Mouse (Mus musculus) frontal cortex, adult 2 months (tissue): ENCODE results near the gene Tsga10ip. TPM values are rescaled to one million over a fixed set of nuclear protein-coding genes. Genes with fewer than 3 reads are reported as not detected.
A peak's percentile ranks its signal among the peaks of the same experiment; 100 is the strongest.
"Not testable (repeated sequence)": the region's sequence is repeated elsewhere in the genome, so short reads cannot be mapped to it uniquely, and the experiment has no call there.

Experiments
- DNase-seq, 2 experiments: peaks; one replicate each; pipeline ENCODE4 v3.0.0; 2022; ENCODE audit warnings: low spot score in 1 of 2; ENCODE audit errors: extremely low spot score in 1 of 2
- polyA plus RNA-seq: library from polyadenylated mRNA; depleted of rRNA; stranded (reverse); fragments of >200 nt; gene quantifications from 2 replicates; pipeline ENCODE4 v1.2.3, GENCODE M21; 2012

Gene Tsga10ip
- polyA plus RNA-seq, 1 experiment, result not detected

DNA sequence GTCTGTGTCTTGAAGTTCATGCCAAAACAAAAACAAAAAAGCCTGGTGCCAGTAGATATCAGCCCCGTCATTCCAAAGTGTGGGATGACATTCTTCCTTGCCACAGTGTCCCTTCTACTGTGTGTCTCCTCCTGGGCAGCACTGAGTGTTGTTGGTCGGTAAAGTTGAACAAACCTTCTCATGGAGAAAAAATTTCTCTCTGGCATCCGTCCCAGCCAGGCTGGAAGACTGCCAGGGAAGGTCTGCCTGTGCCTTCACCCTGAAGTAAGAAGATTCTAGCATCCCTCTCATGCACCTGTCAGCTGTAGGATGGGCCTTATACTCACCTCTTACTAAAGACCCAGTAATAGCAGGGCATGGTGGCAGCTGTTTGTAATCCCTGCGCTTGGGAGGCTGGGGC is 9.4 kb downstream of the Tsga10ip start:
- no peak for DNase-seq

DNA sequence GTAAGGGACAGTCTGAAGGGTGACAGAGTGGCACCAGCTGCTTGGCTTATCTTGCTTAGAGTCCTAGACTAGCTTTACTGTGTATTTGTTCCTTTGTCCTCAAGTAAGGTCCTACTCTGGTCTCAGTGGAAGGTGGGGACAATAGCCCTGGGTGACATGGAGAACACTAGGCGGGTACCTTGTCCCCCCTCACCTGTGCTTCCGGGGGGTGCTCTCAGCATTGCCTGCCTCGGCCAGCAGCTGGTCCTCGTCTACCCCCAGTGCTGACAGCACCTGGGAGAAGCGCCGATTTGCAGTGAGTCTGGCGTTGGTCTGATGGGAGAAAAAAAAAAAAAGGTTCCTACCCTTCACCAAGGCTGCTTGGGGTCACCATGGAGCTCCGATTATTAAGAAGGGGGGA is 11.9 kb downstream of the Tsga10ip start:
- DNase-seq, result no peak

DNA sequence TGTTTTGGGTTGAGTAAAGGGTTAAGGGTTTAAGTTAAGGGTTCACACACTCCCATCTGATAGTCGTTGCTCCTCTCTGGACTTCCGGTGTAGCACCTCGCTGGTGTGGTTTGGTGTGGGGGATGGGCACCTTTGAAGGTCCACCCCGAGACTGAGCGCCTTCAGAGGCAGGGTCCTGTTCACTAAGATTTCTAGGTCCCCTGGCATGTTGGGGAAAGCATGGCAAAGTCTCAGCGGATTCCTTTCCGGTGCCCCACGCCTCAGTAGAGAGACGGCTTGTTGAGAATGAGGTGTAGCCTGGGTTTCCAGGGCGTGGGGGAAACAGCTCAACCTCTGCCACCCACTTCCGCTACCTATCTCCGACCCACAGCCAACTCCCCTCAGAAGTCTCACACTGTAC is 12.7 kb downstream of the Tsga10ip start:
- no peak for DNase-seq

- peak; percentile 95 to 97 for DNase-seq
Measured at GRCm38 (mm10) chr19:5388588-5389242, 13.6 kb downstream of the Tsga10ip start, which contains the start of gene Sart1. Gene Sart1, minus strand, starts transcription at chr19:5388703.

- no peak for DNase-seq
Measured at GRCm38 (mm10) chr19:5388011-5388441, 14.3 kb downstream of the Tsga10ip start.

DNA sequence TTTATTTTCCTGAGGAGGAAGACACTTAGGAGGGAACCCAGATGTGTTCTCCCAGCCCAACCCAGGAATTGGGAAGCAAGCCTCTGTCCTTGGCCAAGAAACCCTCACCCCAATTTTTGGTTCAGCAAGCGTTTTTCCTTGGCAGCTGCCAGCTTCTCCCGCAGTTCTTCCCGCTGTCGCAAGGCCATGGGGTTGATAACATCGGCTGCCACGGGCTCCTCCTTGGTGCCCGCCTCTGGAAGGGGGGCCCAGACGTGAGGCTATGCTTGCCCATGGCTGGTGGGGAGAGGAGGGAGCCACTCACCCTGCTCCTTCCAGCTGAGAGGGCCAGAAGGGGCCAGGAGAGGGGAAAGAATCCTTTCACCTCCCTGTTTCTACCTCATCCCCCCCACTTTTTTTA is 17.6 kb downstream of the Tsga10ip start:
- DNase-seq, result no peak

DNA sequence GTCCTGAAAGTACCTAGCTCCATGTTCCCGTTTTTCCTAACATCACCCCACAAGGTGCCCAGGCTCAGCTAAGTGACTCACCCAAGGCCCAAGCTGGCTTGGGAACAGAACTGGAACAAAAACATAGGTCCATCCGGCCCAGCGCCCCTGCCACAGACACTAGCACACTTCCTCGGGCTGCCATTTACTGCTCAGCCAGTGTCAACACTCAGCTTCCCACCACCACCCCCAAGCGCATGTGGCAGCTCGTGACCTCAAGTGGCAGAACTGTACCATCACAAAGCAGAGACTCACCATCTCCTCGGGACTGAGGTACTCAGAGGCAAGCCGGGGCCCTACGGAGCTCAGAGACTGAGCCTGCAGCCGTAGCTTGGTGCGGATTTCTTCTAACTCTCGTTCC is 19.0 kb downstream of the Tsga10ip start:
- no peak for DNase-seq

GRCm38 (mm10) chr19:5377446-5377845 is 24.9 kb downstream of the Tsga10ip start:
- DNase-seq, result no peak

GRCm38 (mm10) chr19:5374748-5375147 is 27.6 kb downstream of the Tsga10ip start:
- DNase-seq, result no peak

- no peak for DNase-seq
Measured at GRCm38 (mm10) chr19:5374177-5374576, 28.1 kb downstream of the Tsga10ip start.

DNA sequence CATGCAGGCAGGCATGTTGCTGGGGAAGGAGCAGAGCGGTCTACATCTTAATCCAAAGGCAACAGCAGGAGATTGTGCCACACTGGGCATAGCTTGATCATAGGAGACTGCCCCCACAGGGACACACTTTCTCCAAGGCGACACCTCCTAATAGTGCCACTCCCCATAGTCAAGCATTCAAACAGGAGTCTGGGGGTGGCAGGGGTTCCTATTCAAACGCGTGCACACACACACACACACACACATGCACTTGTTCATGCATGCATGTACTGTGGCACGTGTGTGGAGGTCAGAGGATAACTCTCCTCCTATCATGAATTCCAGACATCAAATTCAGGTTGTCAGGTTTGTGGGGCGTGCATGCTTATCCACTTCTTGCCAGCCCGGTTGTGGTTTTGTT is 29.6 kb downstream of the Tsga10ip start:
- no peak for DNase-seq

DNA sequence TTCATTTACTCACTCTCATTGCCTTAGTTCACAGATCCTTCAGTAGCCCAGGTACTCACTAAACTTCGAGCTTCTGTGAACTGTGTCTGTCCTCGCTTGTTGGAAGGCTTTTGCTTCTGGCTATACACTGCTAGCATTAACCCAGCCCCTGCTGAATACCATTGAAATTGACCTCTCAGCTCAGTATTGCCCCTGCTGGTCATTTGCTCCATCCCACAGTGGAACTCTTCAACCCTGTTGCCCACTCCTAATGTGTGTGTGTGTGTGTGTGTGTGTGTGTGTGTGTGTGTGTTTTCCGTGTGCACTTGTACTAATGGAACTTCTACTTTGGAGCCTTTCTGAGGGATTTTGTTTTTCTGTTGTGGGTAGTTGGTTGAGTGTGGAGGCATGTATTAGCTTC is 31.4 kb downstream of the Tsga10ip start:
- no peak for DNase-seq

GRCm38 (mm10) chr19:5367455-5367854 is 34.9 kb downstream of the Tsga10ip start:
- DNase-seq, result no peak

GRCm38 (mm10) chr19:5367053-5367359 is 35.3 kb downstream of the Tsga10ip start, which contains the start of gene Banf1:
Gene Banf1, minus strand, starts transcription at chr19:5367168.
- no peak for DNase-seq

GRCm38 (mm10) chr19:5366175-5367052 is 35.9 kb downstream of the Tsga10ip start, which contains the start of gene Eif1ad:
Gene Eif1ad, plus strand, starts transcription at chr19:5366741.
- DNase-seq, result peak; percentile 90 to 96

GRCm38 (mm10) chr19:5365751-5366150 is 36.6 kb downstream of the Tsga10ip start:
- no peak for DNase-seq

GRCm38 (mm10) chr19:5364124-5364523 is 38.2 kb downstream of the Tsga10ip start:
- no peak for DNase-seq

DNA sequence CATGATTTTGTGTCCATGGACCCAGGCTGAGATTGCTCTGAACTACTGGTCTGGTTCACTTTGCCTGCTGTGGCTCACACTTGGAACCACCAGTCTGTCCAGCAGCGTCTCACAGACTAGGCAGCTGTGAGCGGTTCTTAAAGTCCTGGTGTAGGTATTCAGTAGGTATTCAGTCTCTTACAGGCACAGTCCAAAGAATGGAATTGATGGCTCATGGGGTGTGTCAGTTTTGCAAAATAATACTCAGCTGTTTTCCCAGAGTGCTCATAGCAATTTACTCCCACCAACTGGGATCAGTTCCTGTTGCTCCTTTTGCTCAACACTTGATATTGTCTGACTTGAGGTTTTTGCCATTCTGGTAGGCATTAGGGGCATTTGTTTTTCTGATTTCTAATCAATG is 40.1 kb downstream of the Tsga10ip start:
- DNase-seq, result no peak

DNA sequence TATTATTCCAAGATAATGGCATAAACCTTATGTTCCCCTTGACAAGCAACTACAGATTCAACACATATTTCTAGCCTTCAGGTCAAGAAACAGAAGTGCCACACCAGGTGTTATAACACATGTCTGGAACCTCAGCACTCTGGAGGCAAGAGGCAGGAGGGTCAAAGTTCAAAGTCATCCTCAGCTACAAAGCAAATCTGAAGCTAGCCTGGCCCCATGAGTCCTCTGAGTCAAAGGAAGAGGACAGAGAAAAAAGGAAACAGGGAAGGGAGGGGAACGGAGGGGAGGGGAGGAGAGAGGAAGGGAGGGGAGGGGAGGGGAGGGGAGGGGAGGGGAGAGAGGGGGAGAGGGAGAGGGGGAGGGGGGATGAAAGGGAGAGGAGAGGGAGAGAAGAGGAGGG is 46.2 kb downstream of the Tsga10ip start:
- no peak for DNase-seq

DNA sequence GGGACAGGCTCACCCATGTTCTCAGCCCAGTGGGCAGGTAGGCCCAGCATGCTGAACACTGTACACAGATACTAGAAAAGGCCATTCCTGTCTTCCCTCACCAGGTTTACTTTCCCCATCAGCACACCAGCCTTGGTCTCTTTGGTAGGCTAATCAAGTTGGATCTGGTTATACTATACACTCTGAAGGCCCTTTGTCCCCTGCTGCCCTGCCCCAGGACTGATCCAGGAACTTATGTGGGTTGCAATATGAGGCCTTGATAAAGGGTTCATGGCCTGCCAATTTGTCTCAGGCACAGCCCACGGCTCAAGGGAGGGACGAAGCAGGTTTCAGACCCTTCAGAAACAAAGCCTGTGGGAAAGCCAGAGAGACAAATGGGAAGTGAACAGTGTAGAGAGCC is 48.7 kb downstream of the Tsga10ip start:
- DNase-seq, result no peak

DNA sequence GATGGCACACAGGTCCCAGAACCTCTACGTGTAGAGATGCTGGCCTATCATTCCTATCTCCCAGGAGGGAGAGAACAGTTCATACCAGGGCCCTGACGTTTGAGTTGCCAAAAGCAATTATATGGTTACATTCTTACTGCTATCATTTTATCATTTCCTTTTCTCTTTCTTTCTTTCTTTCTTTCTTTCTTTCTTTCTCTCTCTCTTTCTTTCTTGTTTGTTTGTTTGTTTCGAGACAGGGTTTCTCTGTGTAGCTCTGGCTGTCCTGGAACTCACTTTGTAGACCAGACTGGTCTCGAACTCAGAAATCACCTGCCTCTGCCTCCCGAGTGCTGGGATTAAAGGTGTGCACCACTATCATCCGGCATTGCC is 52.8 kb downstream of the Tsga10ip start, which contains the start of gene Cst6:
TSS of gene Cst6 (minus strand) at position 73 of the 372 bp plus-strand sequence.
- not testable (repeated sequence) for DNase-seq
